Mouse (Mus musculus) thymus, postnatal 36 days (tissue): Measurements from ENCODE around the gene Lif.

Source experiments
- DNase-seq, 2 experiments: peaks; one replicate each; pipeline ENCODE4 v3.0.0; 2022; ENCODE audit warnings: mixed read lengths in 2 of 2

The Lif gene

GRCm38 (mm10) chr11:4232644-4233043, 24.7 kb upstream of the Lif start:
- no peak for DNase-seq

GRCm38 (mm10) chr11:4235052-4235655, 22.2 kb upstream of the Lif start:
- no peak for DNase-seq

GRCm38 (mm10) chr11:4235665-4236545, 21.5 kb upstream of the Lif start, which contains the start of gene Osm:
Osm (plus strand) TSS chr11:4236420.
- peak; percentile 55 to 60 for DNase-seq

- peak; percentile 46 to 53 for DNase-seq
These were observed 20.8 kb upstream of the Lif start for GRCm38 (mm10) chr11:4236546-4237067.

- DNase-seq, result peak; percentile 66 to 80
These were observed 19.9 kb upstream of the Lif start for GRCm38 (mm10) chr11:4237389-4237912.

- no peak for DNase-seq
These were observed 19.2 kb upstream of the Lif start for GRCm38 (mm10) chr11:4238167-4238566.

- no peak for DNase-seq
These were observed 17.7 kb upstream of the Lif start for GRCm38 (mm10) chr11:4239691-4240090.

- no peak for DNase-seq
These were observed 17.2 kb upstream of the Lif start for GRCm38 (mm10) chr11:4240151-4240550.

- no peak for DNase-seq
These were observed 16.2 kb upstream of the Lif start for GRCm38 (mm10) chr11:4241180-4241579.

GRCm38 (mm10) chr11:4246126-4246525, 11.2 kb upstream of the Lif start:
- no peak for DNase-seq

GRCm38 (mm10) chr11:4246623-4247022, 10.7 kb upstream of the Lif start:
- DNase-seq, result no peak

- peak; percentile 36 to 53 for DNase-seq
These were observed 10.0 kb upstream of the Lif start for GRCm38 (mm10) chr11:4247201-4247959.

GRCm38 (mm10) chr11:4249151-4249550, 8.2 kb upstream of the Lif start:
- DNase-seq, result no peak

- DNase-seq, result no peak
These were observed 7.1 kb upstream of the Lif start for GRCm38 (mm10) chr11:4250290-4250689.

- DNase-seq, result no peak
These were observed 6.0 kb upstream of the Lif start for GRCm38 (mm10) chr11:4251376-4251775.

GRCm38 (mm10) chr11:4252886-4253285, 4.5 kb upstream of the Lif start:
- DNase-seq, result no peak

- no peak for DNase-seq
These were observed 399 bp downstream of the Lif start for GRCm38 (mm10) chr11:4257756-4258155.

GRCm38 (mm10) chr11:4258657-4259082, 1.3 kb downstream of the Lif start:
- DNase-seq, result peak; percentile 84 to 85

GRCm38 (mm10) chr11:4260463-4261187, 3.3 kb downstream of the Lif start:
- no peak for DNase-seq

GRCm38 (mm10) chr11:4261188-4261494, 3.8 kb downstream of the Lif start:
- DNase-seq, result peak; percentile 69 to 70

GRCm38 (mm10) chr11:4261969-4262368, 4.6 kb downstream of the Lif start:
- no peak for DNase-seq

GRCm38 (mm10) chr11:4262847-4263246, 5.5 kb downstream of the Lif start:
- DNase-seq, result no peak
